Mouse (Mus musculus): Measurements from ENCODE around the gene Sparc. TPM values are rescaled to one million over a fixed set of nuclear protein-coding genes. Genes with fewer than 3 reads are reported as not detected.
A peak's percentile ranks its signal among the peaks of the same experiment; 100 is the strongest.

The Sparc gene
- 300 and 365 TPM in 2 replicates for polyA plus RNA-seq (2014; fragmentation: Nextera tagmentation; extraction: Ambion mirVana)

- Histone ChIP-seq H3K9me3 (replicated peaks; ENCODE audit: control insufficient read depth, low read length) (no peaks in the 10 kb centered on the region), H3K4me1 (ENCODE audit: control insufficient read depth, insufficient read depth, low read length) (peaks cover 25% of the 10 kb centered on the region), H3K9ac (ENCODE audit: low read length) (no peak within 1 kb of the TSS), H3K4me2 (ENCODE audit: low read length) (no peak within 1 kb of the TSS), H3K27me3 (replicated peaks; ENCODE audit: control insufficient read depth, insufficient read depth, low read length) (no peaks in the 10 kb centered on the region), H3K36me3 (ENCODE audit: control insufficient read depth, insufficient read depth, low read length) (no peaks in the 10 kb centered on the region), H3K4me3 (ENCODE audit: low read depth, low read length) (no peak within 1 kb of the TSS), H3K27ac (ENCODE audit: low read depth, low read length) (peak within 1 kb of the TSS; percentile 49; the same call in 1 of the 2 replicates)
- 96% methylated on average over 1 of the region's 1 CpGs for WGBS
- ATAC-seq (no peak), DNase-seq (ENCODE audit: low spot score) (no peak)
Measured at GRCm38 (mm10) chr11:55422978-55423377, at the start of gene Sparc. Sparc (minus strand) TSS chr11:55423183.

GRCm38 (mm10) chr11:55471467-55471866 is 48.5 kb upstream of the Sparc start:
- Histone ChIP-seq H3K9ac (ENCODE audit: low read length) (no peak overlapping the region), H3K4me2 (ENCODE audit: low read length) (peak overlapping the region; percentile 79), H3K4me1 (ENCODE audit: control insufficient read depth, insufficient read depth, low read length) (peaks cover 20% of the 10 kb centered on the region), H3K27me3 (replicated peaks; ENCODE audit: control insufficient read depth, insufficient read depth, low read length) (no peaks in the 10 kb centered on the region), H3K36me3 (ENCODE audit: control insufficient read depth, insufficient read depth, low read length) (peaks cover 20% of the 10 kb centered on the region), H3K27ac (ENCODE audit: low read depth, low read length) (no peak overlapping the region), H3K4me3 (ENCODE audit: low read depth, low read length) (no peak overlapping the region), H3K9me3 (replicated peaks; ENCODE audit: control insufficient read depth, low read length) (no peaks in the 10 kb centered on the region)
- no peak for DNase-seq (ENCODE audit: low spot score)
- 95% methylated on average over 7 of the region's 7 CpGs for WGBS
- ATAC-seq = no peak

GRCm38 (mm10) chr11:55470761-55471160 is 47.8 kb upstream of the Sparc start:
- Histone ChIP-seq H3K36me3 (ENCODE audit: control insufficient read depth, insufficient read depth, low read length) (peaks cover 20% of the 10 kb centered on the region), H3K4me1 (ENCODE audit: control insufficient read depth, insufficient read depth, low read length) (peaks cover 20% of the 10 kb centered on the region), H3K4me2 (ENCODE audit: low read length) (peak overlapping the region; percentile 79), H3K9ac (ENCODE audit: low read length) (peak overlapping the region; percentile 95), H3K4me3 (ENCODE audit: low read depth, low read length) (peak overlapping the region; percentile 98), H3K27ac (ENCODE audit: low read depth, low read length) (no peak overlapping the region), H3K27me3 (replicated peaks; ENCODE audit: control insufficient read depth, insufficient read depth, low read length) (no peaks in the 10 kb centered on the region), H3K9me3 (replicated peaks; ENCODE audit: control insufficient read depth, low read length) (no peaks in the 10 kb centered on the region)
- ATAC-seq (no peak), DNase-seq (ENCODE audit: low spot score) (no peak)
- 64% methylated on average over 8 of the region's 8 CpGs for WGBS

- Histone ChIP-seq H3K9ac (ENCODE audit: low read length) (peak overlapping the region; percentile 95), H3K4me1 (ENCODE audit: control insufficient read depth, insufficient read depth, low read length) (peaks cover 20% of the 10 kb centered on the region), H3K4me2 (ENCODE audit: low read length) (peak overlapping the region; percentile 79), H3K4me3 (ENCODE audit: low read depth, low read length) (peak overlapping the region; percentile 98), H3K36me3 (ENCODE audit: control insufficient read depth, insufficient read depth, low read length) (peaks cover 20% of the 10 kb centered on the region), H3K27me3 (replicated peaks; ENCODE audit: control insufficient read depth, insufficient read depth, low read length) (no peaks in the 10 kb centered on the region), H3K27ac (ENCODE audit: low read depth, low read length) (peak overlapping the region; percentile 86), H3K9me3 (replicated peaks; ENCODE audit: control insufficient read depth, low read length) (no peaks in the 10 kb centered on the region)
- ATAC-seq = no peak; the same call in 1 of the 2 replicates
- WGBS = under 1% methylated on average over 45 of the region's 46 CpGs
- peak; percentile 32 for DNase-seq (ENCODE audit: low spot score)
Measured at GRCm38 (mm10) chr11:55469923-55470691, 47.1 kb upstream of the Sparc start.

- Histone ChIP-seq H3K4me1 (ENCODE audit: control insufficient read depth, insufficient read depth, low read length) (peaks cover 20% of the 10 kb centered on the region), H3K27me3 (replicated peaks; ENCODE audit: control insufficient read depth, insufficient read depth, low read length) (no peaks in the 10 kb centered on the region), H3K4me2 (ENCODE audit: low read length) (peak within 1 kb of the TSS; percentile 79), H3K9me3 (replicated peaks; ENCODE audit: control insufficient read depth, low read length) (no peaks in the 10 kb centered on the region), H3K4me3 (ENCODE audit: low read depth, low read length) (peak within 1 kb of the TSS; percentile 98), H3K27ac (ENCODE audit: low read depth, low read length) (peak within 1 kb of the TSS; percentile 86), H3K36me3 (ENCODE audit: control insufficient read depth, insufficient read depth, low read length) (peaks cover 16% of the 10 kb centered on the region), H3K9ac (ENCODE audit: low read length) (peak within 1 kb of the TSS; percentile 95)
- DNase-seq (ENCODE audit: low spot score) (peak; percentile 100), ATAC-seq (peak; percentile 97)
- 0% methylated on average over 57 of the region's 57 CpGs for WGBS
Measured at GRCm38 (mm10) chr11:55469048-55469843, 46.3 kb upstream of the Sparc start, which contains the start of gene G3bp1. G3bp1 (plus strand) TSS chr11:55469685.

GRCm38 (mm10) chr11:55468611-55469047 is 45.6 kb upstream of the Sparc start:
- Histone ChIP-seq H3K4me2 (ENCODE audit: low read length) (peak overlapping the region; percentile 65), H3K9ac (ENCODE audit: low read length) (peak overlapping the region; percentile 62), H3K27ac (ENCODE audit: low read depth, low read length) (peak overlapping the region; percentile 83), H3K4me3 (ENCODE audit: low read depth, low read length) (peak overlapping the region; percentile 35), H3K9me3 (replicated peaks; ENCODE audit: control insufficient read depth, low read length) (no peaks in the 10 kb centered on the region), H3K36me3 (ENCODE audit: control insufficient read depth, insufficient read depth, low read length) (peaks cover 11% of the 10 kb centered on the region), H3K27me3 (replicated peaks; ENCODE audit: control insufficient read depth, insufficient read depth, low read length) (no peaks in the 10 kb centered on the region), H3K4me1 (ENCODE audit: control insufficient read depth, insufficient read depth, low read length) (peaks cover 18% of the 10 kb centered on the region)
- ATAC-seq = peak; percentile 3; the same call in 1 of the 2 replicates
- 1% methylated on average over 17 of the region's 17 CpGs for WGBS
- DNase-seq (ENCODE audit: low spot score) = no peak

- Histone ChIP-seq H3K4me3 (ENCODE audit: low read depth, low read length) (peak overlapping the region; percentile 35; the same call in 1 of the 2 replicates), H3K9me3 (replicated peaks; ENCODE audit: control insufficient read depth, low read length) (no peaks in the 10 kb centered on the region), H3K4me2 (ENCODE audit: low read length) (peak overlapping the region; percentile 65), H3K9ac (ENCODE audit: low read length) (peak overlapping the region; percentile 62; the same call in 1 of the 2 replicates), H3K36me3 (ENCODE audit: control insufficient read depth, insufficient read depth, low read length) (peaks cover 5% of the 10 kb centered on the region; the same call in 1 of the 2 replicates), H3K4me1 (ENCODE audit: control insufficient read depth, insufficient read depth, low read length) (peaks cover 18% of the 10 kb centered on the region), H3K27me3 (replicated peaks; ENCODE audit: control insufficient read depth, insufficient read depth, low read length) (no peaks in the 10 kb centered on the region), H3K27ac (ENCODE audit: low read depth, low read length) (no peak overlapping the region)
- DNase-seq (ENCODE audit: low spot score) (no peak), ATAC-seq (no peak)
- WGBS = 71% methylated on average over 10 of the region's 10 CpGs
Measured at GRCm38 (mm10) chr11:55468012-55468411, 45.0 kb upstream of the Sparc start.

- H3K4me1 ChIP-seq (ENCODE audit: control insufficient read depth, insufficient read depth, low read length) = peaks cover 10% of the 10 kb centered on the region
- no peak overlapping the region for H3K4me2 ChIP-seq (ENCODE audit: low read length)
- 94% methylated on average over 3 of the region's 3 CpGs for WGBS
- no peak overlapping the region for H3K4me3 ChIP-seq (ENCODE audit: low read depth, low read length)
- ATAC-seq = no peak
- H3K36me3 ChIP-seq (ENCODE audit: control insufficient read depth, insufficient read depth, low read length) = no peaks in the 10 kb centered on the region
- no peak overlapping the region for H3K9ac ChIP-seq (ENCODE audit: low read length)
- no peak for DNase-seq (ENCODE audit: low spot score)
- no peaks in the 10 kb centered on the region for H3K27me3 ChIP-seq (replicated peaks; ENCODE audit: control insufficient read depth, insufficient read depth, low read length)
- H3K9me3 ChIP-seq (replicated peaks; ENCODE audit: control insufficient read depth, low read length) = no peaks in the 10 kb centered on the region
- H3K27ac ChIP-seq (ENCODE audit: low read depth, low read length) = no peak overlapping the region
Measured at GRCm38 (mm10) chr11:55465177-55465576, 42.2 kb upstream of the Sparc start.
